Mouse (Mus musculus) gastrocnemius, postnatal 10 days (tissue): ENCODE data around the gene Repin1. TPM values are rescaled to one million over a fixed set of nuclear protein-coding genes. Genes with fewer than 3 reads are reported as not detected.
A peak's percentile ranks its signal among the peaks of the same experiment; 100 is the strongest.
"Not testable (repeated sequence)": the region's sequence is repeated elsewhere in the genome, so short reads cannot be mapped to it uniquely, and the experiment has no call there.

Experiments used
- DNase-seq: peaks from one replicate; pipeline ENCODE4 v3.0.0; 2021; ENCODE audit warnings: mixed read lengths
- total RNA-seq, 2 experiments: library from RNA; stranded (reverse); gene quantifications; 2 replicates each; pipeline ENCODE4 v1.2.3; 2021

The Repin1 gene
- total RNA-seq, 2 experiments from 2014 or later, result 18.5 to 25.2 TPM

GRCm38 (mm10) chr6:48579215-48579648, 14.5 kb upstream of the Repin1 start:
- DNase-seq, result no peak

GRCm38 (mm10) chr6:48581257-48581656, 12.4 kb upstream of the Repin1 start:
- no peak for DNase-seq

- no peak for DNase-seq
Observed at GRCm38 (mm10) chr6:48582037-48582436, 11.6 kb upstream of the Repin1 start.

- DNase-seq, result no peak
Observed at GRCm38 (mm10) chr6:48589194-48589750, 4.4 kb upstream of the Repin1 start, which contains the start of gene Gm45021. Gene Gm45021, plus strand, starts transcription at chr6:48589610.

- no peak for DNase-seq
Observed at GRCm38 (mm10) chr6:48591221-48591845, 2.4 kb upstream of the Repin1 start.

- no peak for DNase-seq
Observed at GRCm38 (mm10) chr6:48591871-48592270, 1.8 kb upstream of the Repin1 start.

- DNase-seq, result peak; percentile 46
Observed at GRCm38 (mm10) chr6:48594043-48594738, 508 bp downstream of the Repin1 start.

- no peak for DNase-seq
Observed at GRCm38 (mm10) chr6:48595278-48595677, 1.6 kb downstream of the Repin1 start.

GRCm38 (mm10) chr6:48596545-48597232, 3.0 kb downstream of the Repin1 start:
- no peak for DNase-seq

- DNase-seq, result no peak
Observed at GRCm38 (mm10) chr6:48597233-48597625, 3.5 kb downstream of the Repin1 start.

GRCm38 (mm10) chr6:48600594-48600993, 6.9 kb downstream of the Repin1 start:
- DNase-seq, result no peak

GRCm38 (mm10) chr6:48601271-48602079, 7.8 kb downstream of the Repin1 start, which contains the start of gene Zfp775:
Gene Zfp775, plus strand, starts transcription at chr6:48602063.
- peak; percentile 97 for DNase-seq

GRCm38 (mm10) chr6:48602080-48602741, 8.5 kb downstream of the Repin1 start:
- no peak for DNase-seq

- no peak for DNase-seq
Observed at GRCm38 (mm10) chr6:48608124-48608523, 14.4 kb downstream of the Repin1 start.

- no peak for DNase-seq
Observed at GRCm38 (mm10) chr6:48609512-48609911, 15.8 kb downstream of the Repin1 start.

- no peak for DNase-seq
Observed at GRCm38 (mm10) chr6:48610657-48611056, 17.0 kb downstream of the Repin1 start.

- no peak for DNase-seq
Observed at GRCm38 (mm10) chr6:48613464-48613863, 19.8 kb downstream of the Repin1 start.

- DNase-seq, result no peak
Observed at GRCm38 (mm10) chr6:48614756-48615155, 21.1 kb downstream of the Repin1 start.

GRCm38 (mm10) chr6:48620031-48620430, 26.3 kb downstream of the Repin1 start:
- no peak for DNase-seq

- not testable (repeated sequence) for DNase-seq
Observed at GRCm38 (mm10) chr6:48622186-48622843, 28.6 kb downstream of the Repin1 start.

GRCm38 (mm10) chr6:48623460-48623859, 29.8 kb downstream of the Repin1 start:
- no peak for DNase-seq
